Mouse (Mus musculus): ENCODE data around the gene Skap1.

Skap1 gene

DNA sequence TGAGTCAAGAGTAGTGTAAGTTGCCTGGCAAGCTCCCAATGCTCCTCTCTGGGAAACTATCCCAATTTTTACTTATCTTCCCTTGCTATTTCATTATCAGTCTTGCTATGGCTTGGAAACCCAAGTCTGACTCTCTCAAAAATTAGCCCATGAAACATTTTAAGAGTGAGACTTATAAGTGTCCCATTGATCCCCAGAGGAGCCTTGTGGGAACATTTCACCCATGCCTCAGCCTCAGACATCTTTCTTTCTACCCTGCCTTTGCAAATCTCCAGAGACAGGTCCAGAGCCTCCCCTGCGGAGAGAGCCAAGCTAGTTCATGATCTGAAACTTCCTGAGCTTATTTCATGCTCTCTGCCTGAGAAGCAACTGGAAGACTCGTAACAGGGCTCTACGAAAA is 167.1 kb downstream of the Skap1 start:
- no peak for DNase-seq

DNA sequence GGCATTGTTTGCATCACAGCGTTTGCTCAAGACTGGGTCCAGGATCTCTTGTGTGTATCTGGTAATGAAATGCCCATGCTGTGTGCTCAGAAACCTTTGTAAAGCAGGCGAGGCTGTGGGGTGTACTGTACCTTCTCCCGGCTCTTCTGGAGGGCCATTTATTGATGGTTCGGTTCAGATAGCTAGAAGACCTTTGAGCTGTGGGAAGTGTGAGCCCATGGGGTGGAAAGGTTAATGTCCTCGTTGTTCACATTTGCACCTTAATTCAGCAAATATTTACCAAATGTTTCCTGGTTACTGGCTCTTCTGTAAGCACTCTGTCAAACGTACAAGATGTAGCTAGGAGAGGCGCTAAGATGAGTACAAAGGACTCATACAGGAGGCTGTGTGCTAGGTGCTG is 173.5 kb downstream of the Skap1 start:
- no peak for DNase-seq

DNA sequence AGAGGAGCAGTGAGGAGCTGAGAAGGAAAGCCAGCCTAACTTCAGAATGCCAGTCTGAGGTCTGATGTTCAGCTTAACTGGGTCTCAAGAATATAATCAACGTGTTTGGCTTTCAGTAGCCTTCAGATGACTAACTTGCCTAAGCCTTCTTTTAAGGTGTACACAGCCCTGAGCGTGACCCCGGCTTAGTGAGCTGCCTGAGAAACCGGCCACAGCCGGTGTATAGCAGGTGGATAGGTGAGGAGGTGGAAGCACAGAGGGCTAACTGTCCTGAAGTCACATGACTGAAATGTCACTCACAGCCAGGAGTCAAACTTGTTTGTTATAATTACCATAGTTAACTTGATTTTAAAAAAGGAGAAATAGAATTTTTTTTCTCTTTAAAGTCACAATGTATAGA is 175.4 kb downstream of the Skap1 start:
- no peak for DNase-seq

DNA sequence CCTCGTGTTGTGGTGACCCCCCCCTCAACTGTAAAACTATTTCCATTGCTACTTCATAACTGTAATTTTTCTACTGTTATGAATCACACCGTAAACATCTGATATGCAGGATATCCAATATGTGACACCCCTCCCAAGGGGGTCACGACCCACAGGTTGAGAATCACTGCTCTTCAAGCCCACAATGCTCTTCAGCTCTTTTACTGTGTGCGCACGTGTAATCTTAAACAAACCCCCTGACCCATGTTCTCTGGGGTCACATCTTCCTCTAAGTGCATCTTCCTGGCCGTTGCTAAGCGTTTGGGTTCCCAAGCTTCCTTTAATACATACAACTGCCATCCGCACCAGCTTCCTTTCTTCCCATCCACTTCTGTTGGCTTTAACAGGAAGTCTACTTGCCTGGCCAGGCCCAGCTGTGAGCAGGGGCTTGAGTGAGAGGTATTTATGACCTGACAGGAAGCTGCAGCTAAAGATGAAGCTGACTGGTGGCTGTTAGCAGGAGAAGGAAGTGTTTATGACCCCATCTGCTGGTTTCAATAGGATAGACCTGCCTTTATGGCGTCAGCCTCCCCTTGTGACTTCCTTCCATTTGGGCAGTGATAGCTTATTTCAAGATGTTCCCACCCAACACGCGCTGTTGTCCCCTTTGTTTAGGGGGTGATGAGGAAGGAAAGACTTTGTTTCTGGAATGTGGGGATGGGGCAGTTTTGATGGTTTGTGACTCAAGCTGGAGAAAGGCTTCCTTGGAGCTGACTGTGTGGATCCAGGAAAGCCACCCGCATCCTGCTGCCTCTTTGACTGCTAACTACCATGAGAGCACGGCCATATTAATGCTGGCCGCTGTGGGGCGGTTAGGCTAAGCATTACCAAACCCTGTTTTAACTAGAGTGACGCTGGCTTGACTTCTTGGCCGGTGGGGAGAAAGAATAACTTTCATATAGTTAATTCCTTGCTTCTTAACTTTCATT is 178.1 kb downstream of the Skap1 start:
- DNase-seq = peak; percentile 24

DNA sequence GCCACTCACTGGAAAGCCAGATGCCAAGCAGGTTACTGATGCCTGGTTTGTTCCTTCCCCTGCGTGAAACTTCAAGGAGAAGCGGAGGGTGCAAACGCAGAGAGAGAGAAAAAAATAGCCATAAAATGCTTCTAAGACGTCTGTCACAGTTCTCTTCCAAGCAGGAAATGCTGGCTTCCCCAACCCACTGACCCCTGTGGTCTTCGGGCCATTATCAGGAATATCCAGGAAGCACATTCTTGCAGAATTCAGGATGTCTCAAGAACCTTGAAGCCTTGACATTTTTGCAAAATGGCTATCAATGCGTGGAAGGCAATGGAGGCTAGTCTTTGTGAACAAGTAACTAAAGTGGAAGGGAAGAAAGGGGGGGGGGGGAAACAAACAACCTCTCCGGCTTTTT is 180.6 kb downstream of the Skap1 start:
- DNase-seq = no peak

DNA sequence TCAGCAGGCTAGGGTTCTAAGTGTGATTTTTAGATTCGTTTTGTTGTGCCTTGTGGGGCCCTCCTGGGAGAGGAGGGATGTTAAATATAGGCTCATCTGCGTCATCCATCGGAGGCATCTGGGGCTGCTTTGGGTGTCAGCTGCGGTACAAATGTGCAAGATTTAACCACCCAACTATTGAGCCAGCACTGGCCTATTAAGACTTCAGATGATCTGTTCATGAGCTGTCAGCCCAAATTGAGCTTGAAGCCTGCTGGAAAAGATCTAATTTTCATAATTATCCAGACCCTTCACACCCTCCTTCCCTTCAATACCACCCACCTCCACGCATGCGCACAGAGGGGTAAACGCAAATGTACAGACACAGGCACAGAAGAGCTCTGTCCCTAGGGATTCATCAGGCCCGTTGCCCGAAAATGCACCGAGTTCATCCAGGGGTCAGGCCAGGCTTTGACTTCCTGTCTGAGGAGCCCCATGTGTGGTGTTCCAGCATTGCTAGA is 181.2 kb downstream of the Skap1 start:
- DNase-seq = no peak

DNA sequence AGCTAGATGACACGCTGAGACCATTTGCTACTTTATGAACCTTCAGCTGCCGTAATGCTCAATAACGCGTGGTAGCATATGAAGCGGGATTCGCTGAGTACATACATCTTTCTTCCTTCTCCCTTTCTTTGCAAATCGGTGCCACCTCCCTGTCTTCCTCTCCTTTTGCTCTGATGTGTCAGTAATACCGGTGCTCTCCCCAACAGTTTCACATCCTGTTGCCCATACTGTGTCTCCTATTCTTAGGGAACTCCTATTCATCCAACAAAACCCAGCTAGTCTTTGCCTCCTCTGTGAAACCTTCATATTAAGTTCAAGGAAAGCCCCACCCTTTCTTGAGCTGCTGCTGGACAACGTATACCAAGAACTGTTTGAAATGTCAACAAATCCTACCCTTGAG is 187.5 kb downstream of the Skap1 start:
- DNase-seq = no peak

DNA sequence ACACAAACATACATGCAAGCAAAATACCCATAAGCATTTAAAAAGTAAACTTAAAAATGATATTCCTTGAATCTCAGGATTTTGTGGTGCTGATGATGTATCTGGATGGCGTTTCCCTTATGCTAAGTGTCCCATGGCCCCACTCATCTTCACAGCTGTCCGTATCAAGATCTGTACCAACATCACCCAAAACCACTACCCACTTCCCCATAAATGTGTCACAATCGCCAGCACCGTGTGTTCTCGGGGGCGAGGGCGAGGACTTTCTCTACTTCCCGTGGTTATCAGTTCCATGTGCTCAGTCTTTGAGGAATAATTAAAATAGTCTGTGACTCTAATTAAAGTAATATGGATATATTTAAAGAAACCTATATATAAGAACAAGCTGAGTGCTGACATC is 189.5 kb downstream of the Skap1 start:
- DNase-seq = no peak

DNA sequence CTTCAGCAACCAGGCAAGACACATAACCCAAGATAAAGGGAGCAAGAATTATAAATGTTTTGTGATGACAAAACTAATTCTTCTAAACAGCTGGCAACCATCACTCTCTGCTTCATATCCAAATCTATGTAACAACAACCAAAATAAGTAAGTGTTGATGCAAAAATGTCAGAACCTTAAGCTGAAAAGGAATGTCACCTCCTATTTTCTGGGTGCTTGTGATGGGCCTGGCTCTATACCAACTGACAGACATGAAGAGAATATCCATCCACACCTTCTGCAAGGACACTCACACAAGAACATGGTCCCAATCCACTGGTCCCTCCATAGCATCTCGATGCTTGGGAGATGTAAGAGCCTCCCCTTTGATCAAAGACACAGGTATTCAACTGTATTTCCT is 194.0 kb downstream of the Skap1 start:
- DNase-seq = no peak

DNA sequence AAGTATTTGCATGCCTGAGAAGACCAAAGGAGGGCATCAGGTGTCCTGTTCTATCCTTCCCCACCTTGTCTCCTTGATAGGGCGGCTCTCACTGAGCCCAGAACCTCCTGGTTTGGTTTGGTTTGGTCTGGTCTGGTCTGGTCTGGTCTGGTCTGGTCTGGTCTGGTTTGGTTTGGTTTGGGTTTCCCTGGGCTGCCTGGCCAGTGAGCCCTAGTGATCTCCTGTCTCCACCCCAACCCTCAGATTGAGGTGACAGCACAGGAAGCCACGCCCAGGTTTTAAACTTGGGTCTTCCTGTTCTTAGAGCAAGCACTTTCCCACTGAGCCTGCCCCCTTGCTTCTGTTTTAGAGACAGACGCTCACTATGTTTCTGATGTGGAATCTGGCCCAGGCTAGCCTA is 202.5 kb downstream of the Skap1 start:
- DNase-seq = peak; percentile 36

DNA sequence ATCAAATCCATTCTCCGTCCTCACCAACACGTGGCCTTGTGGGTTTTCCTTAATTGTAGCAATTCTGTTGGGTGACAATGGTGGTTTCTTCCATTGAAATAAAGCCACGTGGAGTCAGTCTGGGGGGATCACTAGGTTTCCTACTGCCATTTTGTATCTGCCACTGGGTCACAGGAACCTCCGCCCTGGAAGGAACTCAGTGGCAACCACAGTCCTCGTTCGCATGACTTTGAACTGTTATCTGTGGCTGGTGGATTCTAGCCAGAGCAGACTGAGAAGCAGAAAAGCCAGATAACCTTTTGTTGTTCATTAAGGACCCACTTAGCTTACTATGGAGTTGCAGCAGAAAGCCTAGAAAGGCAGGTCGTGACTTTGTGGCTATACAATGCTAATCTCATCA is 204.0 kb downstream of the Skap1 start:
- DNase-seq = no peak

DNA sequence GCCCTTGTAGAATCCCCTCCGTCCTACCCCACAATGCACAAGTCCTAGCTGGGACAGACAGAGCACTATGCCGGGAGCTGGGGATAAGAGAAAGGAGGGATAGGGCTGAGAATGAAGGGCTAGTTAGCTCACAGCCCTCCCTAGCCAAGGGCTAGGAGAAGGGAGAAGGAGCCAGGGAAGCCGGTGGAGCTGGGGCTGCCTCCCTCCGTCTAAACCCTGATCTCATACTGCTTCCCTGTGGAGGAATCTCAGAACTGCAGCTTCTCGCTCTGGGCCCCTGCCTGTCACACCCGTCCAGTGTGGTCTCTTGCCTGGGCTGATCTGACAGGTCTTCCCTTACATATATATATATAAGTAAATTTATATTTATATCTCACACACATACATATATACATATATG is 209.4 kb downstream of the Skap1 start:
- DNase-seq = no peak

DNA sequence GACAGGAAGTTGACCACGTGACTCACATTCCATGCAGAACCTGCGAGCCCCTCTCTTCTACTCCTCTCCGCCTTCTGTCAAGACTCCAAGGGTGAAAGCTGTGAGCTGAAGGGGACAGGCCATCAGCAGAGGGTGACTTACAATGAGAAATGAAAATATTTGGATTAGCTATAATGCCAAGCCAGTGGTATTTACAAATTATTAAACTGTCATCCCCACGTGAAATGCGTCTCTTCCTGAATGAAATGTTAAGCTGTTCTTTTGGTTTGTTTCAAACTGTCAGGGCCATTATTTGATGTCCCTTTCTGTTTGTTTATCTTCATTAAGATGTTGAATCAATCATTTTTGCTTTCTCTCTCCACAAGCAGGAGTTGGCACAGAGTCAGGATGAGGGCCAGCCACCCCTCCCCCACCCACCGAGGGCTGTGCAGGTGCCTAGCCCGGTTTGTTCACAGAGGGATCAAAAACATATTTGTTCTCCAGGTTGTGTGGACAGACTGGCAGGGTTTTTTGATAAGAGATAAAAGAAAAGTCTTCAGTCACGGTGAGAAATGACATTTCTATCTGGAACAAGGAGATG is 210.5 kb downstream of the Skap1 start:
- peak; percentile 24 for DNase-seq

DNA sequence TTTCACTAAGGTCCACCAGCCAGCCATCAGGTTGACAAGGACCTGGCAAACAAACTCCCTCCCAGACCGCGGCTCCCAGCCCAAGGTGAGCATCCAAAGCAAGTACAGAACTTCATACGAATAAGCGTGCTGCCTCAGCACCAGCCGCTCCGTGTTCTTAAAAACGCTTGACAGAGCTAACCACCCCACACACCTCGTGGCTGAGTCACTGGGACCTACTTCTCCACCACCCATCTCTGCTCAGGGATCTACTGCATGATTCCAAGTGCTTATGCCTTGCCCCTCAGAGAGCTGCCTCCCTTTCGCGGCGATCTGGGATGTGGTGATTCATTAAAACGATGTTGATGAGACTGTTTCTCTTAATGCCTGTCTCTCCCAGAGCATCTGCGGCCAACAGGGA is 213.6 kb downstream of the Skap1 start:
- DNase-seq = no peak

DNA sequence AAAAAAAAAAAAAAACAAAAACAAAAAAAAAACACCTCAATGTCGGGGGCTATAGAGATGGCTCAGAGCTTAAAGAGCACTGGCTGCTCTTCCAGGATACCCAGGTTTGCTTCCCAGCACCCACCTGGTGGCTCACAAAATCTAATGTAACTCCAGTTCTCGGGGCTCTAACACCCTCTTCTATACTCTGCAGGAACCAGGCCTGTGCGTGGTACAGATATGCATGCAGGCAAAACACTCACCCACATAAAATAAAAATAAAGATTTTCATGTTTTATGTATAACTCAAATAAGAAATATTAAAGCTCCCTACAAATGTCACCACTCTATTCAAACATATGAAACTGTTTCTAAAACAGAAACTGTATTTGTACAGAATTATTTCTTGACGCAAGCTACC is 214.6 kb downstream of the Skap1 start:
- DNase-seq = no peak

DNA sequence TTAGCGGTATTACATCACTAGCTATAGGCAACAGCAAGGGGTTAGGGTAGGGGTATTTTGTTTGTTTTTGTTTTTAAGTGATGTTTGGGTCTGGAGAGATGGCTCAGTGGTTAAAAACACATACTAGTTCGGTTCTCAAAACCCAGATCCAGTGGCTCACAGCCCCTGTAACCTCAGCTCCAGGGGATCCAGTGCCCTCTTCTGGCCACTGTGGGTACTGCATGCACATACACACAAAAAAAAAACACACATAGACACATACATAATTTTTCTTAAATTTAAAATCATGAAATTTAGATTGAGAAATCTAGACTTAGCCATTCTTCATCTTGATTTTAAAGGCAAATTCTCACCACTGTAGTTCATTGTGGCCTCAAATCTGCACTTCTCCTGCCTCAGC is 221.0 kb downstream of the Skap1 start:
- DNase-seq = peak; percentile 25

DNA sequence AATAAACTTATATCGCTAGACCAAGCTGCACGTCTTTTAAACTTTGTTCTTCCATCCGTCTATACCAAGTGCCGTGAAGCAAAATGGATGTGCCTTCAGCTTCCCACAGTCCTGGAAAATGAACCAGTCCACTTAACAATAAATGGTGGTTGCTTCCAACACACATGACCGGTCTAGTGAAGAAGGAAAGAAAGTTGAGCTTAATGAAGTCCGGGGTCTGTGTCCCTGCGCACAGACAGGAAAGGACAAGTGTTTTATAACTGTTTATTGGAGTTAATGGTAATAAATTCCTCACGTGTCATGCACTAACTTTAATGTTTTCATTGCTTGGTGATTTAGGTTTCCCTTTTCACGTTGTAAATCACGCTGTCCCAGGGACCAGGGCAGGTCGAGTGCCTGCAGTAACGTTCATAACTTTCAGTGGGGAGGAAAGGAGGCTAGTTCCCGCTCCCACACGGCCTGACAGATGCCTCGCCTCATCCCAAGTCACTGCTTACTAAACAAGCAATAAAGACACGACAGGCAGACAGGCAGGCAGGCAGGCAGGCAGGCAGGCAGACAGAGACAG is 222.4 kb downstream of the Skap1 start:
- no peak for DNase-seq

DNA sequence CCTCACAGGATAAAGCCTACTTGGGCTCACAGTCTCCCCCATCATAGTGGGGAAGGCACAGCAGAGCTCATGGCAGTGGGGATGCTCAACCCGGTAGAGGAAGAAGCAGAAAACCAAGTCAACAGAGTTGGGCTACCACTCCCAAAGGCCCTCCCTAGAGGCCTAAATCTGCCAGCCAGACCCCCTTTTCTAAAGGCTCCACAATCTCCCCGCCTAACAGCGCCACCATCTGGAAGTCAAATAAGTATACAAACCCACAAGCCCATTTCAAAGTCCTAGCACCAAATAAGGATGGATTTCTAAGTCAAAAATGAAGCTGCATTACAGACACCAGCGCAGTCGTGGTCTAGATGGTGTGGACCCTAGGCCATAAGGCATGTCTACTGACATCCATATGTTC is 227.9 kb downstream of the Skap1 start:
- no peak for DNase-seq

DNA sequence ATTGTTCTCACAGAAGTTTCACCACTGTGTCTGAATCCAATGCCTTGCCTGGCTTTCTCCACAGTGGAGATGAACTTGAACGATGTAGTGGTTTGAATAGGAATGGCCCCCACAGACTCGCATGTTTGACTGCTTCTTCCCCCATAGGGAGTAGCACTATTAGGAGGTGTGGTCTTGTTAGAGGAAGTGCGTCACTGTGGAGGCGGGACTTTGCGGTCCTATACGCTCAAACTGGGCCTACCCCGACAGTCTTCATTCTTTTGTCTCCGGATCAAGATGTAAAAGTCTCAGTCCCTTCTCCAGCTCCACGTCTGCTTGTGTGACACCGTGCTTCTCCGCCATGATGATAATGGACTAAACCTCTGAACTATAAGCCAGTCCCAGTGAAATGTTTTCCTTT is 229.0 kb downstream of the Skap1 start:
- DNase-seq = no peak

DNA sequence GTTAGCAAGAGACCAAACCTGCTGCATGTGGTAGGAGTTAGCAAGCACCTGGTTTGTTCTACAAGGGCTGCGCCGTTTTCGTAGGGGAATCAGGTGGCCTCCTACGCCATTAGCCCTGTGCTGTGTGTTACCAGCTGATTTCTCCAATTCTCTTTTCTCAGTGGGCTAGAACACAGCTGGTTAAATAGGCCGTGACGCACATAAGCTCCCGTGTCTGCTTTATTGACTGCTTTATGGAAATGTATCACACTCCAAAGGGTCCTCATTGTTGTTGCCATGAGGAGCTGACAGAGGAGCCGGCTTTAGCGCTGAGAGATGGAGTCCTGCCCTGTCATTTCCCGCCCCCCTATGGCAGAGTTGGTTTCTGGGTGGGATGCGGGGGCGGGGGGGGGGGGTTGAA is 230.4 kb downstream of the Skap1 start:
- no peak for DNase-seq

DNA sequence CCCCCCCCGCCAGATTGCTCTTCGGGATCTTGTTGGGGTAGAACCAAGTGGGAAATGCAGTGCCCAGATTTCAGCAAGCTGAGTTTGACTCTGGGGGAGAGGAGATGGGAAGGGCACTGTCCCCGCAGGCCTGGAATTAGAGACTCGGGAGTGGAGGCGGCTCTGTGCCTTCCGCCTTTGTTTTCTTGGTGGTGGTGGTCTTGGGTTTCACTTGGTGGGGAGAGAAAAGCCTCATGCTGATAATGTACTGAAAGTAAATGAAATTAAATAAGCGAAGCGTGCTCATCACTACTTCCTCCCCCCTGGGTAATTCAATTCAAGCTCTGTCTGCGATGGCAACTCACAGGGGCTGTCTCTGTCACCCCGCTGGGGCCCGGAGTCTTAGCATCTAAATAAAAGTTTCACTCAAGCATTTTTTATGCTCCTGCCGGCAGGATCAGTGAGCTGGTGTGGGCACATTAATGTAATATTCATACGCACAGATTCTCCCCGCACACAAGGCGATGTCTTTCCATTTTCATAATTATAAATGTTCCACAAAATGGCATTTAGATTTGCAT is 231.9 kb downstream of the Skap1 start:
- DNase-seq = no peak

DNA sequence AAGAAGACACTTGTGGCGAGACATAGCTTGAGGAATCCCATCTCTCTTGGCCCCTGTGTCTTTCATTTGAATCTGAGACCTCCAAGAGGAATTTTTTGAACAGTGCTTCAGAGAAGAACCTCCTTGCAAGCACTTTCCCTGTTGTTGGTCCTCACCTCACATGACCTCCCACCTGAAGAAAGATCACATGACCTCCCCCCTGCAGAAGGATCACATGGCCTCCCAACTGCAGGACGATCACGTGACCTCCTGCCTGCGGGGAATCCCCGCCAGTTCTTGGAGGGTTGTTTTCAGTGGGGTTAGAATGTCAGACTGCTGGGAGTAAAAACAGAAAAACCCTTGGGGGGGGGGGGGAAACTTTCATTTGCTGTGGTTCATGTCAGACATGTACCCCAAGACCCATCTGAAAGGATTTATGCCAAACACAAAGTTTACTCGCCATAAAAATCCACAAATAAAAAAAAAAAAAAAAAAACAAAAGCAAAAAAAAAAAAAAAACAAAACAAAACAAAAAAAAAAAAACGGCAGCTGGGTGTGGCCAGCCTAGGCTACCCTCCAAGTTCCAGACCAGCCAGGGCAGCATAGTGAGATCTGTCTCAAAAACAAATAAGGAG is 232.6 kb downstream of the Skap1 start:
- peak; percentile 46 for DNase-seq

DNA sequence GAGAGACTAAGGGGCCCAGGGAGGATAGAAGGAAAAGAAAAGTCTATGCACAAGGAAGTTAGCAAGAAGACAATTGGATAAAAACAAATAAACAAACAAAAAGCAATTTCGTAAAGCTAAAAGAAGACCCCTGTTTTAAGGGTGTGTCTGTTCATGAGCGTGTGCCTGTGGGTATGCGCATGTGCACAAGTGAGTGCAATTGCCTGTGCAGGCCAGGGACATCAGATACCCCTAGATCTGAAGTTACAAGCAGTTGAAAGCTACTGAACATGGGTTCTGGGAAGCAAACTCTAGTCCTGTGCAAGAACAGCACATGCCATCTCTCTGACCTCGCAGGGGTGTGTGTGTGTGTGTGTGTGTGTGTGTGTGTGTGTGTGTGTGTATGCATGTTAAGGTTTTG is 233.1 kb downstream of the Skap1 start:
- DNase-seq = no peak
